Mouse (Mus musculus): ENCODE measurements around the gene Iqca. TPM values are rescaled to one million over a fixed set of nuclear protein-coding genes. Genes with fewer than 3 reads are reported as not detected.

Iqca gene
- not detected in 2 replicates for total RNA-seq (2021)
- long read RNA-seq, experiment 1, result 0 reads
- long read RNA-seq, experiment 2, result 0 reads

GRCm38 (mm10) chr1:90153099-90153744 is at the start of gene Iqca:
Iqca (minus strand) TSS chr1:90153401.
- DNase-seq, result peak; percentile 81

GRCm38 (mm10) chr1:90202207-90202978 is 49.2 kb upstream of the Iqca start:
- peak; percentile 88 for DNase-seq

- no peak for DNase-seq
Observed at GRCm38 (mm10) chr1:90201655-90202054, 48.5 kb upstream of the Iqca start.

- DNase-seq, result no peak
Observed at GRCm38 (mm10) chr1:90201246-90201645, 48.0 kb upstream of the Iqca start.

- no peak for DNase-seq
Observed at GRCm38 (mm10) chr1:90189046-90189445, 35.8 kb upstream of the Iqca start.

- no peak for DNase-seq
Observed at GRCm38 (mm10) chr1:90186874-90187273, 33.7 kb upstream of the Iqca start.

GRCm38 (mm10) chr1:90186173-90186572 is 33.0 kb upstream of the Iqca start:
- DNase-seq, result no peak

- DNase-seq, result no peak
Observed at GRCm38 (mm10) chr1:90183602-90184001, 30.4 kb upstream of the Iqca start.

- DNase-seq, result no peak
Observed at GRCm38 (mm10) chr1:90182521-90182920, 29.3 kb upstream of the Iqca start.

- DNase-seq, result no peak
Observed at GRCm38 (mm10) chr1:90180966-90181699, 27.9 kb upstream of the Iqca start.

GRCm38 (mm10) chr1:90180479-90180878 is 27.3 kb upstream of the Iqca start:
- no peak for DNase-seq

- DNase-seq, result no peak
Observed at GRCm38 (mm10) chr1:90177978-90178377, 24.8 kb upstream of the Iqca start.

- no peak for DNase-seq
Observed at GRCm38 (mm10) chr1:90177565-90177964, 24.4 kb upstream of the Iqca start.

GRCm38 (mm10) chr1:90176223-90176622 is 23.0 kb upstream of the Iqca start:
- no peak for DNase-seq

GRCm38 (mm10) chr1:90174338-90174737 is 21.1 kb upstream of the Iqca start:
- no peak for DNase-seq

- DNase-seq, result no peak
Observed at GRCm38 (mm10) chr1:90164319-90164718, 11.1 kb upstream of the Iqca start.

GRCm38 (mm10) chr1:90163161-90163560 is 10.0 kb upstream of the Iqca start:
- no peak for DNase-seq

GRCm38 (mm10) chr1:90162379-90162857 is 9.2 kb upstream of the Iqca start:
- DNase-seq, result peak; percentile 18

GRCm38 (mm10) chr1:90161623-90162022 is 8.4 kb upstream of the Iqca start:
- DNase-seq, result peak; percentile 23

- DNase-seq, result peak; percentile 29
Observed at GRCm38 (mm10) chr1:90159927-90160326, 6.7 kb upstream of the Iqca start.

GRCm38 (mm10) chr1:90156589-90156988 is 3.4 kb upstream of the Iqca start:
- DNase-seq, result no peak

GRCm38 (mm10) chr1:90153787-90154186 is 586 bp upstream of the Iqca start:
- DNase-seq, result no peak

- peak; percentile 12 for DNase-seq
Observed at GRCm38 (mm10) chr1:90139729-90140128, 13.5 kb downstream of the Iqca start.

Measured in adrenal gland, postnatal 14 days (tissue).